Mouse (Mus musculus) thymus, adult 2 months (tissue): ENCODE results near the gene Birc6.

Source experiments
- CTCF ChIP-seq: fragments of 200-500 bp; IDR thresholded peaks from 2 replicates; pipeline ENCODE4 v1.5.1; 2012; ENCODE audit warnings: mild to moderate bottlenecking, control low read depth, low read length, moderate library complexity, borderline replicate concordance; ENCODE audit not compliant: control insufficient read depth, poor library complexity, insufficient read depth; ENCODE audit errors: extremely low read depth
- POLR2A ChIP-seq: fragments of 200-500 bp; IDR thresholded peaks from 2 replicates; pipeline ENCODE4 v1.6.1; 2012; ENCODE audit warnings: mild to moderate bottlenecking, low read length, control low read depth, moderate library complexity; ENCODE audit not compliant: control insufficient read depth, poor library complexity, insufficient read depth; ENCODE audit errors: extremely low read depth

DNA sequence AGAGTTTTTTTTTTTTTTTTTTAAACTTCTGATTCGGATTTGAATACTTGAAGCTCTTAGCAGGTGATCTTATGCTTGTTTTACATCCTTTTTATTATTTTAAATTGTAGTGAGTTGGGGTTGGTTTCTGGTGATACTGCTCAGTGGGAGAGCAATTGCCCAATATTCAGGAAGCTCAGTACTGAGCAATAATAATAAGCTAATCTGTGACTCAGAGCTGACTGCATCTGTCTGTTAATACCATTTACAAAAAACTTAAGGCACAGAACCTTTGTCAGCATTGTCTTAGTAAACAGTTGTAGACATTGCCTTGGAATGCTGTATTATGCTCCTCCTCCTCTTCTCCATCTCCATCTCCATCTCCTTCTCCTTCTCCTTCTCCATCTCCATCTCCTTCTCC is 42.5 kb downstream of the Birc6 start:
- no peak for TF ChIP-seq CTCF
- TF ChIP-seq POLR2A, result no peak
